Mouse (Mus musculus) thymus, adult 2 months (tissue): ENCODE results near the gene Hcfc1r1.

Source experiments
- CTCF ChIP-seq: fragments of 200-500 bp; IDR thresholded peaks from 2 replicates; pipeline ENCODE4 v1.5.1; 2012; ENCODE audit warnings: mild to moderate bottlenecking, control low read depth, low read length, moderate library complexity, borderline replicate concordance; ENCODE audit not compliant: control insufficient read depth, poor library complexity, insufficient read depth; ENCODE audit errors: extremely low read depth
- POLR2A ChIP-seq: fragments of 200-500 bp; IDR thresholded peaks from 2 replicates; pipeline ENCODE4 v1.6.1; 2012; ENCODE audit warnings: mild to moderate bottlenecking, low read length, control low read depth, moderate library complexity; ENCODE audit not compliant: control insufficient read depth, poor library complexity, insufficient read depth; ENCODE audit errors: extremely low read depth

- TF ChIP-seq POLR2A, result no peak
- TF ChIP-seq CTCF, result no peak
These were observed 635 bp upstream of the Hcfc1r1 start for GRCm38 (mm10) chr17:23672761-23673160.
